Mouse (Mus musculus): ENCODE results near the gene Rpl18.

DNA sequence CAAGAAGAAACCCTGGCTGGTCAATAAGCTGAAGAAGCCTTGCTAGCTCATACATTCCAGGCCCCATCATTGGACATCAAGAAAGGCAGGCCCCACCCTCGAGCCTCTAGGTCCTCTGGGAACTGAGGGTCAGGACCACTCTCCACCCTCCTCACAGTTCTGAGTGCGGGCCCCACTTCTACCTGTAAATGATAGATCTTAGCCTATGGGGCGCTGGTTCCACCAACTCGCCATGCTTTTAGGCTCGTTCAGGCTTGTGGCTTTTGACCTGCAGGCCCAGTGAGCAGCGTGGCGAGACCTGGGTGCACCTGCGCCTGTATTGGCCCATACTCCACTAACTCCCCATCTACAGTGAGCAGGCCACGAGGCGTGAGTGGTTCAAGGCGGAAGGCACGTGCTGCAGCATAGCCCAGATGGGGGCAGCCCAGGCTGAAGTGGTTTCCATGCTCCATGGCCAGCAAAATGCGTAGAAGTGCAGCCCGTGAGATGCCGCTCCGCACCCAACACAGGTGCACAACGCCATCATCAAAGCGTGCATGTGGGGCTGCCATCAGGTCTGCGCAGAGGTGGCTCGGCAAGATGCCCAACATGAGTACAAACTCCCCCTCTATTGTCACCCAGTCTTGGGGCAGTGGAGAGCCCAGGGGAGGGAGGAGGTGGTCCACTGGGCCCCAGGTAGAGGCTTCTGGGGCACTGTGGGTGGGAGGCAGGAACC lies 4.6 kb upstream of the Rpl18 start:
- no peak for TF ChIP-seq CTCF (IDR thresholded peaks at IDR 0.05; ENCODE audit: low read depth)
- no peak for TF ChIP-seq EP300 (IDR thresholded peaks at IDR 0.05; ENCODE audit: low read depth)
